Mouse (Mus musculus): ENCODE results near the gene Sp100.

Gene Sp100

GRCm38 (mm10) chr1:85702531-85702930, 52.7 kb downstream of the Sp100 start:
- no peak for DNase-seq (ENCODE audit: low spot score)

GRCm38 (mm10) chr1:85703245-85704186, 53.7 kb downstream of the Sp100 start:
- peak; percentile 47 for DNase-seq (ENCODE audit: low spot score)

- no peak for DNase-seq (ENCODE audit: low spot score)
Observed at GRCm38 (mm10) chr1:85705552-85705951, 55.8 kb downstream of the Sp100 start.

GRCm38 (mm10) chr1:85706754-85707153, 57.0 kb downstream of the Sp100 start:
- DNase-seq (ENCODE audit: low spot score) = no peak

- DNase-seq (ENCODE audit: low spot score) = no peak
Observed at GRCm38 (mm10) chr1:85714501-85714900, 64.7 kb downstream of the Sp100 start.

GRCm38 (mm10) chr1:85716447-85717027, 66.7 kb downstream of the Sp100 start:
- no peak for DNase-seq (ENCODE audit: low spot score)

- DNase-seq (ENCODE audit: low spot score) = no peak
Observed at GRCm38 (mm10) chr1:85719049-85719448, 69.3 kb downstream of the Sp100 start.

GRCm38 (mm10) chr1:85720220-85720893, 70.6 kb downstream of the Sp100 start:
- DNase-seq (ENCODE audit: low spot score) = no peak

GRCm38 (mm10) chr1:85730471-85730870, 80.7 kb downstream of the Sp100 start:
- DNase-seq (ENCODE audit: low spot score) = no peak

GRCm38 (mm10) chr1:85732581-85732980, 82.8 kb downstream of the Sp100 start:
- DNase-seq (ENCODE audit: low spot score) = no peak

GRCm38 (mm10) chr1:85734511-85734910, 84.7 kb downstream of the Sp100 start:
- DNase-seq (ENCODE audit: low spot score) = no peak

GRCm38 (mm10) chr1:85735463-85736123, 85.8 kb downstream of the Sp100 start:
- DNase-seq (ENCODE audit: low spot score) = no peak

- no peak for DNase-seq (ENCODE audit: low spot score)
Observed at GRCm38 (mm10) chr1:85736355-85737184, 86.8 kb downstream of the Sp100 start.

GRCm38 (mm10) chr1:85739000-85739399, 89.2 kb downstream of the Sp100 start:
- no peak for DNase-seq (ENCODE audit: low spot score)

- DNase-seq (ENCODE audit: low spot score) = no peak
Observed at GRCm38 (mm10) chr1:85739819-85740218, 90.0 kb downstream of the Sp100 start.

- no peak for DNase-seq (ENCODE audit: low spot score)
Observed at GRCm38 (mm10) chr1:85740923-85741322, 91.1 kb downstream of the Sp100 start.

GRCm38 (mm10) chr1:85742333-85742732, 92.5 kb downstream of the Sp100 start:
- DNase-seq (ENCODE audit: low spot score) = no peak

- no peak for DNase-seq (ENCODE audit: low spot score)
Observed at GRCm38 (mm10) chr1:85742916-85743505, 93.2 kb downstream of the Sp100 start.

GRCm38 (mm10) chr1:85744539-85744938, 94.8 kb downstream of the Sp100 start:
- no peak for DNase-seq (ENCODE audit: low spot score)

GRCm38 (mm10) chr1:85746511-85746910, 96.7 kb downstream of the Sp100 start:
- DNase-seq (ENCODE audit: low spot score) = no peak

GRCm38 (mm10) chr1:85749829-85750228, 100.0 kb downstream of the Sp100 start:
- no peak for DNase-seq (ENCODE audit: low spot score)
